Mouse (Mus musculus): ENCODE measurements around the gene Prkaa2. TPM values are rescaled to one million over a fixed set of nuclear protein-coding genes. Genes with fewer than 3 reads are reported as not detected.
A peak's percentile ranks its signal among the peaks of the same experiment; 100 is the strongest.

Gene Prkaa2
- total and polyA plus RNA-seq, 2 experiments, result 11.3 to 21.3 TPM

GRCm38 (mm10) chr4:105095316-105095715 lies 14.4 kb downstream of the Prkaa2 start:
- H3K27me3 ChIP-seq (ENCODE audit: control insufficient read depth, insufficient read depth, low read length), result no peaks in the 10 kb centered on the region
- peak overlapping the region; percentile 35; the same call in 1 of the 2 replicates for H3K9ac ChIP-seq (ENCODE audit: low read depth, low read length)
- DNase-seq (ENCODE audit: extremely low read depth, low read depth, low spot score), result peak; percentile 92
- H3K4me1 ChIP-seq (ENCODE audit: control insufficient read depth, insufficient read depth, low read length), result peaks cover 41% of the 10 kb centered on the region
- peak overlapping the region; percentile 89 for H3K27ac ChIP-seq (replicated peaks; ENCODE audit: insufficient read depth, low read depth, low read length)
- H3K4me3 ChIP-seq (ENCODE audit: insufficient read depth, low read depth, low read length), result no peak overlapping the region
- peaks cover 36% of the 10 kb centered on the region for H3K79me2 ChIP-seq (ENCODE audit: control insufficient read depth, insufficient read depth, low read length)
- no peaks in the 10 kb centered on the region for H3K36me3 ChIP-seq (ENCODE audit: control insufficient read depth, insufficient read depth, low read length)
- TF ChIP-seq CTCF (IDR thresholded peaks at IDR 0.05; ENCODE audit: low read depth, low read length) (no peak), POLR2A (IDR thresholded peaks at IDR 0.05; ENCODE audit: extremely low read depth, insufficient read depth, low read length) (no peak)
- WGBS, result 17% methylated on average over 5 of the region's 5 CpGs

- no peak overlapping the region for H3K4me3 ChIP-seq (ENCODE audit: insufficient read depth, low read depth, low read length)
- H3K27me3 ChIP-seq (ENCODE audit: control insufficient read depth, insufficient read depth, low read length), result no peaks in the 10 kb centered on the region
- H3K36me3 ChIP-seq (ENCODE audit: control insufficient read depth, insufficient read depth, low read length), result no peaks in the 10 kb centered on the region
- no peak overlapping the region for H3K9ac ChIP-seq (ENCODE audit: low read depth, low read length)
- DNase-seq (ENCODE audit: extremely low read depth, low read depth, low spot score), result peak; percentile 74
- peak overlapping the region; percentile 67 for H3K27ac ChIP-seq (replicated peaks; ENCODE audit: insufficient read depth, low read depth, low read length)
- TF ChIP-seq CTCF (IDR thresholded peaks at IDR 0.05; ENCODE audit: low read depth, low read length) (no peak), POLR2A (IDR thresholded peaks at IDR 0.05; ENCODE audit: extremely low read depth, insufficient read depth, low read length) (no peak)
- peaks cover 28% of the 10 kb centered on the region for H3K79me2 ChIP-seq (ENCODE audit: control insufficient read depth, insufficient read depth, low read length)
- 22% methylated on average over 1 of the region's 1 CpGs for WGBS
- H3K4me1 ChIP-seq (ENCODE audit: control insufficient read depth, insufficient read depth, low read length), result peaks cover 42% of the 10 kb centered on the region
Measured at GRCm38 (mm10) chr4:105093951-105094350, 15.7 kb downstream of the Prkaa2 start.

- H3K36me3 ChIP-seq (ENCODE audit: control insufficient read depth, insufficient read depth, low read length), result no peaks in the 10 kb centered on the region
- peaks cover 24% of the 10 kb centered on the region for H3K4me1 ChIP-seq (ENCODE audit: control insufficient read depth, insufficient read depth, low read length)
- peaks cover 26% of the 10 kb centered on the region for H3K79me2 ChIP-seq (ENCODE audit: control insufficient read depth, insufficient read depth, low read length)
- 83% methylated on average over 5 of the region's 5 CpGs for WGBS
- TF ChIP-seq CTCF (IDR thresholded peaks at IDR 0.05; ENCODE audit: low read depth, low read length) (no peak), POLR2A (IDR thresholded peaks at IDR 0.05; ENCODE audit: extremely low read depth, insufficient read depth, low read length) (no peak)
- no peak overlapping the region; the same call in 1 of the 2 replicates for H3K9ac ChIP-seq (ENCODE audit: low read depth, low read length)
- H3K4me3 ChIP-seq (ENCODE audit: insufficient read depth, low read depth, low read length), result no peak overlapping the region
- no peaks in the 10 kb centered on the region for H3K27me3 ChIP-seq (ENCODE audit: control insufficient read depth, insufficient read depth, low read length)
- DNase-seq (ENCODE audit: extremely low read depth, low read depth, low spot score), result no peak
- peak overlapping the region; percentile 64 for H3K27ac ChIP-seq (replicated peaks; ENCODE audit: insufficient read depth, low read depth, low read length)
Measured at GRCm38 (mm10) chr4:105090417-105090816, 19.3 kb downstream of the Prkaa2 start.

GRCm38 (mm10) chr4:105089386-105089785 lies 20.3 kb downstream of the Prkaa2 start:
- Histone ChIP-seq H3K36me3 (ENCODE audit: control insufficient read depth, insufficient read depth, low read length) (no peaks in the 10 kb centered on the region; the same call in none of the 2 replicates), H3K27me3 (ENCODE audit: control insufficient read depth, insufficient read depth, low read length) (no peaks in the 10 kb centered on the region), H3K4me3 (ENCODE audit: insufficient read depth, low read depth, low read length) (no peak overlapping the region), H3K4me1 (ENCODE audit: control insufficient read depth, insufficient read depth, low read length) (peaks cover 19% of the 10 kb centered on the region), H3K9ac (ENCODE audit: low read depth, low read length) (no peak overlapping the region), H3K79me2 (ENCODE audit: control insufficient read depth, insufficient read depth, low read length) (peaks cover 29% of the 10 kb centered on the region), H3K27ac (replicated peaks; ENCODE audit: insufficient read depth, low read depth, low read length) (no peak overlapping the region)
- TF ChIP-seq POLR2A (IDR thresholded peaks at IDR 0.05; ENCODE audit: extremely low read depth, insufficient read depth, low read length), result no peak
- TF ChIP-seq CTCF (IDR thresholded peaks at IDR 0.05; ENCODE audit: low read depth, low read length), result no peak
- 22% methylated on average over 7 of the region's 7 CpGs for WGBS
- peak; percentile 76 for DNase-seq (ENCODE audit: extremely low read depth, low read depth, low spot score)

- peaks cover 30% of the 10 kb centered on the region for H3K79me2 ChIP-seq (ENCODE audit: control insufficient read depth, insufficient read depth, low read length)
- 82% methylated on average over 2 of the region's 2 CpGs for WGBS
- H3K36me3 ChIP-seq (ENCODE audit: control insufficient read depth, insufficient read depth, low read length), result no peaks in the 10 kb centered on the region; the same call in none of the 2 replicates
- H3K4me3 ChIP-seq (ENCODE audit: insufficient read depth, low read depth, low read length), result no peak overlapping the region
- no peaks in the 10 kb centered on the region for H3K27me3 ChIP-seq (ENCODE audit: control insufficient read depth, insufficient read depth, low read length)
- TF ChIP-seq POLR2A (IDR thresholded peaks at IDR 0.05; ENCODE audit: extremely low read depth, insufficient read depth, low read length) (no peak), CTCF (IDR thresholded peaks at IDR 0.05; ENCODE audit: low read depth, low read length) (no peak)
- H3K9ac ChIP-seq (ENCODE audit: low read depth, low read length), result no peak overlapping the region
- no peak overlapping the region for H3K27ac ChIP-seq (replicated peaks; ENCODE audit: insufficient read depth, low read depth, low read length)
- no peak for DNase-seq (ENCODE audit: extremely low read depth, low read depth, low spot score)
- peaks cover 14% of the 10 kb centered on the region for H3K4me1 ChIP-seq (ENCODE audit: control insufficient read depth, insufficient read depth, low read length)
Measured at GRCm38 (mm10) chr4:105088671-105089070, 21.0 kb downstream of the Prkaa2 start.

GRCm38 (mm10) chr4:105076152-105076551 lies 33.5 kb downstream of the Prkaa2 start:
- Histone ChIP-seq H3K27me3 (ENCODE audit: control insufficient read depth, insufficient read depth, low read length) (no peaks in the 10 kb centered on the region), H3K4me1 (ENCODE audit: control insufficient read depth, insufficient read depth, low read length) (peaks cover 23% of the 10 kb centered on the region), H3K4me3 (ENCODE audit: insufficient read depth, low read depth, low read length) (no peak overlapping the region), H3K27ac (replicated peaks; ENCODE audit: insufficient read depth, low read depth, low read length) (no peak overlapping the region; the same call in 1 of the 2 replicates), H3K79me2 (ENCODE audit: control insufficient read depth, insufficient read depth, low read length) (peaks cover 25% of the 10 kb centered on the region; the same call in 1 of the 2 replicates), H3K9ac (ENCODE audit: low read depth, low read length) (no peak overlapping the region), H3K36me3 (ENCODE audit: control insufficient read depth, insufficient read depth, low read length) (0 out of 2 replicates have a peak, but pooled peaks cover 2% of the 10 kb centered on the region)
- 43% methylated on average over 6 of the region's 6 CpGs for WGBS
- DNase-seq (ENCODE audit: extremely low read depth, low read depth, low spot score), result peak; percentile 80
- no peak for TF ChIP-seq CTCF (IDR thresholded peaks at IDR 0.05; ENCODE audit: low read depth, low read length)
- no peak for TF ChIP-seq POLR2A (IDR thresholded peaks at IDR 0.05; ENCODE audit: extremely low read depth, insufficient read depth, low read length)

Measured in liver, adult 2 months (tissue).